Comparison of ENCODE assay signal across 10 mouse cellular contexts in genomic region chr13:83608851-83609516, GRCm38 (mm10).
DNase-seq lines count a peak whose midpoint lies in the region; ATAC-seq and TF ChIP-seq lines count a peak whose summit lies in the region.
"Had no signal": no experiment of that assay in that cellular context is flagged by ENCODE, and none has a peak within 500 bp of the region (broad histone marks: within the 10 kb centered on the region; RNA-seq: fewer than 3 reads in every experiment).

No protein-coding gene starts in this region.

- ATAC-seq in liver, embryonic 13.5 days (ENCODE audit: low read depth), result no peak
- no peak for ATAC-seq in liver, embryonic 12.5 days
- ATAC-seq in neutrophil, adult 5-6 weeks (ENCODE audit: extremely low read depth, insufficient number of reproducible peaks, low FRiP score, poor library complexity, severe bottlenecking), result peak; percentile 90

- H3K4me2 ChIP-seq in liver, embryonic 13.5 days, result no peak overlapping the region
- H3K4me2 ChIP-seq in liver, embryonic 12.5 days, result no peak overlapping the region
- H3K4me2 ChIP-seq in CH12.LX (ENCODE audit: insufficient read depth, low read depth, poor library complexity, severe bottlenecking), result peak overlapping the region; percentile 97
- H3K4me2 ChIP-seq: limb, embryonic 15.5 days had no signal

- peak; percentile 54; the same call in 1 of the 2 replicates for TF ChIP-seq POLR2A in CH12.LX (IDR thresholded peaks at IDR 0.05; ENCODE audit: low read depth, low read length)

- peak; percentile 55 for TF ChIP-seq RAD21 in CH12.LX (IDR thresholded peaks at IDR 0.05; ENCODE audit: low read depth, low read length)

- in situ Hi-C loops in CH12.LX (cut with MboI; ENCODE audit: low pct_ligation_motif_present, low pct_unique_long_range_greater_than_20kb, low sequenced_read_pairs), result loop anchor here (5.0 kb wide), 1 partner anchor 43 kb away; no protein-coding TSS in a partner anchor

- peaks cover 8% of the 10 kb centered on the region for H3K4me1 ChIP-seq in liver, embryonic 13.5 days (replicated peaks)
- peaks cover 11% of the 10 kb centered on the region; the same call in 1 of the 2 replicates for H3K4me1 ChIP-seq in liver, embryonic 12.5 days
- peaks cover 13 to 61% of the 10 kb centered on the region in 2 experiments for H3K4me1 ChIP-seq in CH12.LX (ENCODE audit: control insufficient read depth in 1 of 2, insufficient read depth in 2 of 2)

- no peaks in the 10 kb centered on the region for H3K36me3 ChIP-seq in liver, embryonic 13.5 days
- no peaks in the 10 kb centered on the region for H3K36me3 ChIP-seq in liver, embryonic 12.5 days
- H3K36me3 ChIP-seq in CH12.LX (replicated peaks in 1 of 2; ENCODE audit: control insufficient read depth in 1 of 2, insufficient read depth in 1 of 2, low read length in 1 of 2), result peaks cover 4 to 24% of the 10 kb centered on the region in 2 experiments
- H3K36me3 ChIP-seq: limb, embryonic 15.5 days had no signal

- TF ChIP-seq CTCF in CH12.LX (conservative IDR thresholded peaks at IDR 0.05 in 1 of 2, IDR thresholded peaks at IDR 0.05 in 1 of 2; ENCODE audit: low read depth in 2 of 2, low read length in 2 of 2), result peak in 1 of 2 experiments; percentile 45; a peak in 2 of 4 replicates

- no peak overlapping the region for H3K4me3 ChIP-seq in liver, embryonic 13.5 days (replicated peaks)
- H3K4me3 ChIP-seq in liver, embryonic 12.5 days, result no peak overlapping the region
- H3K4me3 ChIP-seq in CH12.LX (replicated peaks in 1 of 3; ENCODE audit: low read depth in 2 of 3, low read length in 2 of 3, poor library complexity in 1 of 3), result peak overlapping the region in 2 of 3 experiments; percentile 12 to 48
- H3K4me3 ChIP-seq: limb, embryonic 15.5 days had no signal

- H3K9me3 ChIP-seq in liver, embryonic 13.5 days (replicated peaks), result no peaks in the 10 kb centered on the region
- no peaks in the 10 kb centered on the region for H3K9me3 ChIP-seq in liver, embryonic 12.5 days (replicated peaks)
- H3K9me3 ChIP-seq in CH12.LX (replicated peaks; ENCODE audit: low read length), result no peaks in the 10 kb centered on the region
- H3K9me3 ChIP-seq: limb, embryonic 15.5 days had no signal

- dilution Hi-C loops in CH12.LX (cut with MboI; ENCODE audit: extremely low pct_ligation_motif_present, extremely low pct_unique_long_range_greater_than_20kb, low sequenced_read_pairs), result no loop called here

- no peak for DNase-seq in liver, embryonic 13.5 days
- DNase-seq in CH12.LX (ENCODE audit: extremely low read depth), result peak; percentile 98
- peak; percentile 68 for DNase-seq in c-Kit-positive CD71-negative TER-119-negative erythroid progenitor cells, embryonic 14.5 days (ENCODE audit: low read depth)
- no peak for DNase-seq in testis, postnatal 10 days (ENCODE audit: low spot score)
- DNase-seq in cerebellum, postnatal 4 days (ENCODE audit: low spot score in 2 of 2), result no peak
- DNase-seq: gastrocnemius, postnatal 25 days; kidney, adult 11 months had no signal

- 37% methylated on average over 3 of the region's 3 CpGs for WGBS in liver, embryonic 13.5 days (ENCODE audit: insufficient replicate concordance)
- 51% methylated on average over 3 of the region's 3 CpGs for WGBS in liver, embryonic 12.5 days (ENCODE audit: insufficient replicate concordance)

- TF ChIP-seq EP300 in CH12.LX (IDR thresholded peaks at IDR 0.05; ENCODE audit: low read length), result peak; percentile 97

- H3K79me2 ChIP-seq in CH12.LX (replicated peaks; ENCODE audit: control insufficient read depth, extremely low read depth, insufficient read depth, poor library complexity, severe bottlenecking), result peaks cover 38% of the 10 kb centered on the region

- H3K9ac ChIP-seq in liver, embryonic 13.5 days, result no peak overlapping the region
- no peak overlapping the region for H3K9ac ChIP-seq in liver, embryonic 12.5 days
- H3K9ac ChIP-seq in CH12.LX (ENCODE audit: insufficient read depth, low read depth), result peak overlapping the region; percentile 92
- H3K9ac ChIP-seq: limb, embryonic 15.5 days had no signal

- H3K27ac ChIP-seq in liver, embryonic 13.5 days, result 0 out of 2 replicates have a peak overlapping the region, but pooled peaks have one; percentile 1
- no peak overlapping the region for H3K27ac ChIP-seq in liver, embryonic 12.5 days
- H3K27ac ChIP-seq in CH12.LX (ENCODE audit: insufficient read depth, low read depth), result peak overlapping the region; percentile 100
- H3K27ac ChIP-seq: limb, embryonic 15.5 days had no signal

- H3K27me3 ChIP-seq in liver, embryonic 13.5 days, result no peaks in the 10 kb centered on the region
- no peaks in the 10 kb centered on the region for H3K27me3 ChIP-seq in liver, embryonic 12.5 days (replicated peaks)
- H3K27me3 ChIP-seq in CH12.LX (replicated peaks), result no peaks in the 10 kb centered on the region
- H3K27me3 ChIP-seq: limb, embryonic 15.5 days had no signal

TF ChIP-seq in CH12.LX, 34 proteins besides CTCF, POLR2A, EP300 and RAD21:
- TF ChIP-seq JUN (IDR thresholded peaks at IDR 0.05; ENCODE audit: insufficient read depth, low read depth, low read length) (peak; percentile 89), NELFE (IDR thresholded peaks at IDR 0.05; ENCODE audit: low read depth, low read length) (0 out of 2 replicates have a peak, but pooled peaks have one; percentile 33), TBP (conservative IDR thresholded peaks at IDR 0.05; ENCODE audit: low read depth, low read length) (peak; percentile 92), ELF1 (IDR thresholded peaks at IDR 0.05; ENCODE audit: low read depth, low read length) (peak; percentile 62), PAX5 (IDR thresholded peaks at IDR 0.05; ENCODE audit: low read length) (no peak), ZMIZ1 (IDR thresholded peaks at IDR 0.05; ENCODE audit: low read depth, low read length) (peak; percentile 73; the same call in 1 of the 2 replicates), TCF12 (IDR thresholded peaks at IDR 0.05; ENCODE audit: low read depth, low read length) (peak; percentile 91), HCFC1 (IDR thresholded peaks at IDR 0.05; ENCODE audit: low read depth, low read length) (no peak), MAX (IDR thresholded peaks at IDR 0.05; ENCODE audit: low read length) (peak; percentile 89), USF1 (IDR thresholded peaks at IDR 0.05; ENCODE audit: low read depth, low read length) (no peak), MEF2A (IDR thresholded peaks at IDR 0.05; ENCODE audit: borderline replicate concordance, low read depth, low read length) (peak; percentile 96), MAFK (IDR thresholded peaks at IDR 0.05; ENCODE audit: insufficient replicate concordance, low read length) (no peak), KAT2A (IDR thresholded peaks at IDR 0.05; ENCODE audit: insufficient replicate concordance, low read length) (0 out of 2 replicates have a peak, but pooled peaks have one; percentile 59), E2F4 (IDR thresholded peaks at IDR 0.05; ENCODE audit: insufficient replicate concordance, low read depth, low read length) (no peak), GABPA (IDR thresholded peaks at IDR 0.05; ENCODE audit: insufficient replicate concordance, low read depth, low read length) (peak; percentile 54; the same call in 1 of the 2 replicates), MAZ (IDR thresholded peaks at IDR 0.05; ENCODE audit: low read depth, low read length) (no peak), ETS1 (conservative IDR thresholded peaks at IDR 0.05; ENCODE audit: low read depth, low read length) (peak; percentile 95), ZNF384 (IDR thresholded peaks at IDR 0.05; ENCODE audit: low read depth, low read length) (peak; percentile 49), MYC (IDR thresholded peaks at IDR 0.05; ENCODE audit: low read depth, low read length) (peak; percentile 88), IRF4 (IDR thresholded peaks at IDR 0.05; ENCODE audit: low read depth, low read length) (peak; percentile 94), MXI1 (IDR thresholded peaks at IDR 0.05; ENCODE audit: low read depth, low read length) (peak; percentile 81; the same call in 1 of the 2 replicates), SMC3 (IDR thresholded peaks at IDR 0.05; ENCODE audit: low read depth, low read length) (peak; percentile 39), NRF1 (IDR thresholded peaks at IDR 0.05; ENCODE audit: low read depth, low read length) (no peak), ZC3H11A (IDR thresholded peaks at IDR 0.05; ENCODE audit: low read depth, low read length) (no peak), CHD2 (IDR thresholded peaks at IDR 0.05; ENCODE audit: low read length) (peak; percentile 78), SIN3A (IDR thresholded peaks at IDR 0.05; ENCODE audit: low read length) (peak; percentile 82; the same call in 1 of the 2 replicates), BHLHE40 (IDR thresholded peaks at IDR 0.05; ENCODE audit: low read depth, low read length) (peak; percentile 85), USF2 (conservative IDR thresholded peaks at IDR 0.05; ENCODE audit: low read depth, low read length) (no peak), CHD1 (IDR thresholded peaks at IDR 0.05; ENCODE audit: low read depth, low read length) (no peak; the same call in 1 of the 2 replicates), POLR2AphosphoS2 (IDR thresholded peaks at IDR 0.05; ENCODE audit: low read depth, low read length) (peak; percentile 47; the same call in 1 of the 2 replicates), UBTF (IDR thresholded peaks at IDR 0.05; ENCODE audit: low read depth, low read length) (no peak), JUND (conservative IDR thresholded peaks at IDR 0.05; ENCODE audit: low read depth, low read length) (peak; percentile 88), RCOR1 (conservative IDR thresholded peaks at IDR 0.05; ENCODE audit: low read depth, low read length) (peak; percentile 92; the same call in 1 of the 2 replicates), ZKSCAN1 (IDR thresholded peaks at IDR 0.05; ENCODE audit: borderline replicate concordance, low read depth, low read length) (no peak)

Comparison
In these comparisons a context has a peak if more than half of its experiments do, and no peak if none do; other contexts are left out.
1. DNase-seq: peak in CH12.LX (single experiment) and c-Kit-positive CD71-negative TER-119-negative erythroid progenitor cells, embryonic 14.5 days (single experiment); none in liver, embryonic 13.5 days (single experiment), testis, postnatal 10 days (single experiment) and cerebellum, postnatal 4 days (0 of 2).
2. H3K4me3 ChIP-seq: peak in CH12.LX (2 of 3); none in liver, embryonic 13.5 days (single experiment) and liver, embryonic 12.5 days (single experiment).